Mouse (Mus musculus) right cerebral cortex, postnatal 25 days (tissue): ENCODE data around the gene Col4a2.

Experiments used
- DNase-seq: peaks from one replicate; pipeline ENCODE4 v3.0.0; 2022

Gene Col4a2

GRCm38 (mm10) chr8:11327722-11328417 lies 15.3 kb downstream of the Col4a2 start:
- no peak for DNase-seq

- DNase-seq = no peak
Observed at GRCm38 (mm10) chr8:11331561-11331960, 19.0 kb downstream of the Col4a2 start.

GRCm38 (mm10) chr8:11333746-11334145 lies 21.1 kb downstream of the Col4a2 start:
- DNase-seq = no peak

GRCm38 (mm10) chr8:11334493-11334892 lies 21.9 kb downstream of the Col4a2 start:
- no peak for DNase-seq

DNA sequence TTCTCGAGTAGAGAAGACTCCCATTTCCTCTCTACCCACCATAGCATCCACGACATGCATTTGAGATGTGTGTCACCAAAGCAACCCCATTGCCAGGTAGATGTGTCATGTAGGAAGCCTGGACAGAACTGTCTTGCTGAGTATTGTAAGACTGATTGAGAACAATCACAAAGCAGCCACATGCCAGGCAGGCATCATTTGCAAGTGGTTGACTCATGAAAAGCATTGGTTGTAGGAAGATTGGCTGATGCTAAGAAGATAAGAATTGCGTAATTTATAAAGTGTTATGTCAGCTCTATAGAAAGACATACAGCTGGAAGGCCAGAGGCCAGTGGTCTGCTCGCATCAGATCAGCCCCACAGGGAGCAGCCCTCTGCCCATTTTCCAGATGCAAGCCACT lies 22.6 kb downstream of the Col4a2 start:
- no peak for DNase-seq

- no peak for DNase-seq
Observed at GRCm38 (mm10) chr8:11336346-11336745, 23.7 kb downstream of the Col4a2 start.

GRCm38 (mm10) chr8:11337642-11338041 lies 25.0 kb downstream of the Col4a2 start:
- DNase-seq = no peak

- DNase-seq = no peak
Observed at GRCm38 (mm10) chr8:11338507-11338906, 25.9 kb downstream of the Col4a2 start.

DNA sequence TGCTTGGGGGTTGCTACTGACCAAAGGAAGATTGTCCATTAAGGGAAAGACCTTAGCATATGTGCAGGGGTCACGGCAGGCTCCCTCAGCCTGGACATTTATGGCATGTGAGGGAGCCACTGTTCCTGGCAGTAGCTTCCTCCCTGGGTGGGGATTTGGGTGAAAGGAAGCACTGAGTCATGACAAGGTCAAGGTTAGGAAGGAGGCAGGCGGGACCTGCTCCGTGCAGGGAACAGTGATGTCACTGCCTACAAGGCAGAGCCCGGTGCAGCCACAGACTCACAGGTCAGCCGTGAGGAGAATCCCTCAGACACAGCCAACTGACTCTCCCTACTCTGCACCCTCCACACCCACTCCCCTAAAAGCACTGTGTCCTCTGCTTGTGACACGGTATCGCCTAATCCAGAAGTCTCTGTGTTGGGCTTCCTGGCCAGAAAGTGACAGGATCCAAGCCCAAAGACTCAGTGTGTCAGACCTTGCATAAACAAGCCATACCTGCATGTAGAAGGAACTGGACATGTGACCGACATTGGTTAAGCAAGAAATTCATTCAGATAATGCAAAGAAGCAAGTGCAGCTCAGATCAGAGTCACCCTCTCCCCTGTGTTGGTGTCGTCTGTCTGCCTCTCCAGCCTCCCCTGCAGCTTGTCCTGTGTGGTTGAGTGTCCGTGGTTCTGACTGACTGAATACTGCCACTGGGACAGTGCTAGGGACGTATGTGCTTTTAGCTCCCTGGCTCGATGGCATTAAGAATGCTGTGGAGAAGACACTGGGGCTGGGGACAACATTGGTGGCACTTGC lies 27.9 kb downstream of the Col4a2 start:
- DNase-seq = no peak

GRCm38 (mm10) chr8:11341111-11341566 lies 28.5 kb downstream of the Col4a2 start:
- no peak for DNase-seq

GRCm38 (mm10) chr8:11344459-11344858 lies 31.9 kb downstream of the Col4a2 start:
- DNase-seq = no peak

GRCm38 (mm10) chr8:11346225-11346624 lies 33.6 kb downstream of the Col4a2 start:
- DNase-seq = no peak

DNA sequence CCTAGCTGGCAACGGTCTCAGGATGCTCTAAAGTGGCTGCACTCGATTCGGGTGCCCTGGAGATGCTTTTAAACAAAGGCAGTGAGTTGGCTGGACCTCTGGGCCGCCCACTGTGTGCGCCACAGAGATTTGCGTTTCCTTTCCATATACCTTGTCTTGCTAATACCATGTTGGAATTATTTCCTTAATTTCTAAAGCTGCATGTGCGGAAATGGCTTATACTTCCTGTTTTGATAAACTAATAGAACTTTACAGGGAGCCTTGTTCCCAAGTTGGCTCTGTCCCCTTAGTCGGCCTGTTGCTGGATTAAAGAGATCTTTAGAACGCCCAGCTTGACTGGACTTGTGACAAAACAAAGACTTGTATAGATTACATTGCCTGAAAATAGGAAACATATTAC lies 35.1 kb downstream of the Col4a2 start:
- no peak for DNase-seq

DNA sequence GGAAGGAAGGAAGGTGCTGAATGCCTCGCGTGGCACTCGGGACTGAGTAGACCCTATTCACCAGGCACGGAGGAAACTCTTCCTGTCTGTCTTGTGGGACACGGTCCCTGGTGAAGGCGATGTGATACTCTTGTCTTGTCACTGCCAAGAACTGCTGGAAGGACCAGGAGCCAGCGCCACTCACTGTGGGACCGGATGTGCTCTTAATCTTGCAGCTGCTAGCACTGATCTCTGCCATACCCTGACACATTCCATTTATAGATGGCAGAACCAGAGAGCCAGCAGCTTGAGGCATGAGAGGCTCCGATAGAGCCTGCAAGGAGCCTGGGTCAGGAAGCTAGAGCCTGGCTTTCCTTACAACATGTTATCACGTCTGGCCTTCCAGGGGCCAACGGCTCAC lies 36.0 kb downstream of the Col4a2 start:
- no peak for DNase-seq

DNA sequence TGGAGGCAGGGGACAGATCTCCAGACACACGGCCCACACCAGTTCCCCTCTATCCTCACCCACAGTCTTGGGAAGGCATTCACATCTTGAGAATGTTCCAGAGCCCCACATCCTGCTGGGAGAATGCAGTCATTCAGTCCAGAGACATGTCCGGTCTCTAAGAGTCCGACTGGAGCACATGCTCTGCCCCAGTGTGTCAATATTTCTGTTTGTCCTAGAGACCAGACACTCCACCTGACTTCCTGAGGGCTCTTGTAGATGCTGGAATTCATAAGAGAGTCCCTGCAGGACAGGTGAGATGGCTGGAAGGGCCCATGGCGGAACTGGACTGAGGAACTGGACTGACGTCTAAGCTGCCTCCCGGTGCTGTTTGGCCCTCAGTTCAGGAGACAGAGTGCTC lies 38.8 kb downstream of the Col4a2 start:
- no peak for DNase-seq

GRCm38 (mm10) chr8:11352514-11352913 lies 39.9 kb downstream of the Col4a2 start:
- DNase-seq = peak; percentile 42

DNA sequence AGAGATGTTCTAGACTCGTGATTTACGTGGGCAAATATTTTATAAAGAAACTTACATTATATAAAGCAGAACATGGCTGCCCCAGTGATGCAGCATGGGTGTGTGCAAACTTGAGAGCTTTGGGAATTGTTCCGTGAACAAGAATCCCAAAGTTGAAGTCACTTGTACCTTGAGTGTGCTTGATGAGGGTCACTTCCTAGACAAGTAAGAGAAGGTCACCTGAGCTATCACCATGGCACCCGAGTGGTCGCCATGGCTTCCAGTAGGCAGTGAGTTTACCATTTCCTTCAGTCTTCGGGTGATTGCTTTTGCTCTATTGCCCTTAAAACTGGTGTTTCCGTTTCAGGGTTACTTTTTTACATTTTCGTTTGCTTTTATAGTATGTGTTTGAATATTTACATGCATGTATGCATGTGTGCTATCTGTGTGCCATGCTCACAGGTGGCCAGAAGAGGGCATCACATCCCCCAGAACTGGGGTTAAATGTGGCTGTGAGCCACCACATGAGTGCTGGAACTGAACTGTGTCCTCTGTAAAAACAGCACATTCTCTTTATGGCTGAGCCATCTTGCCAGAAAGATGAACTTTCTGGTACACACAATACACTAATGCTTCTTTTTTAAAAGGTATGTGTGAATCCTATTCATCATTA lies 42.3 kb downstream of the Col4a2 start:
- DNase-seq = no peak

GRCm38 (mm10) chr8:11355900-11356299 lies 43.3 kb downstream of the Col4a2 start:
- no peak for DNase-seq

DNA sequence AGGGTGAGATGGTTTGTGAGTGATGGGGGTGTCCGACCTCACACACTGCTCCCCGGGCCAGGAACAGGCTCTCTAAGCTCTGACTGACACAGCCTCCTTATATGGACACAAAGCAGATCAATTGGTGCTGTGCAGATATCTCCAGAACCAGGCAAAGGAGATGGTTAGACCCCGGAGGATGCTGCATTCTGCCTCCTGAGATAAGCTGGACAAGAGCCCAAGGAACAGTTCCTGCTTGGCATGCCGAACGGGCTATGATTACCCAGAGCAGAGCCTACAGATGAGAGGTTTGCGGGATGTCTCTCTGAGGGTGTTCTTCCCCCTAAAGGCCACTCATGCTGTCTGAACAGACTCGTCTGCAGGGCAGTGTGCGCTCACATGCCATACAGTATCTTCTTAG lies 44.2 kb downstream of the Col4a2 start:
- DNase-seq = no peak

- DNase-seq = no peak
Observed at GRCm38 (mm10) chr8:11357921-11358436, 45.4 kb downstream of the Col4a2 start.

- DNase-seq = no peak
Observed at GRCm38 (mm10) chr8:11359846-11360245, 47.2 kb downstream of the Col4a2 start.

- DNase-seq = no peak
Observed at GRCm38 (mm10) chr8:11361546-11362277, 49.1 kb downstream of the Col4a2 start.
